Mouse (Mus musculus) embryonic fibroblast, embryonic 13.5 days (primary cell): ENCODE data around the gene Cacna2d1.

Experiments used
- CTCF ChIP-seq: IDR thresholded peaks from 2 replicates; pipeline ENCODE4 v1.5.1; 2011; ENCODE audit warnings: mild to moderate bottlenecking, control low read depth, low read length, moderate library complexity, borderline replicate concordance; ENCODE audit not compliant: insufficient read depth
- POLR2A ChIP-seq: IDR thresholded peaks from 2 replicates; pipeline ENCODE4 v1.6.1; 2011; ENCODE audit warnings: low read depth, mild to moderate bottlenecking, control low read depth, low read length, moderate library complexity

DNA sequence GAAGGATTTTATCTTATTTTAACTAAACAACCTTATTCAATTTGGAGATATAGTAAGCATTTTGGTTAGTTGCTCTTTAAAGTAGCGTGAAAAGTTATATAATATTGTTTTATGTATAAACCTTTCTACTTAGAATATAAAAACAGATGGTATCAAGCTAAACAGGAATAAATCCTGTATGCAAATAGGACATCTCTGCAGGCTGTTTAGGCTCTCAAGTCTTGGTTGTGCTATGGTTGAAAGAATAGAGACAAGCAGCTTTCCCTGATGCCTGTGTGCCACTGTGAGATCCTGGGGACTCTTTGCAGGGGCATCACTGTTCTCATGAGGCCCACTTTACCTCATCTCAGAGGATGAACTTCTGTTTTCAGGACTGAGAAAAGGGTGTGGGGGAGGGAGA lies 179.4 kb downstream of the Cacna2d1 start:
- no peak for TF ChIP-seq CTCF
- TF ChIP-seq POLR2A, result no peak
